Mouse (Mus musculus) lung, postnatal 0 days (tissue): ENCODE results near the gene Fbxo11.

ENCODE experiments used
- CTCF ChIP-seq: IDR thresholded peaks from 2 replicates; pipeline ENCODE4 v1.5.1; 2016; ENCODE audit warnings: antibody characterized with exemption, mild to moderate bottlenecking
- EP300 ChIP-seq: IDR thresholded peaks from 2 replicates; pipeline ENCODE4 v1.6.1; 2016; ENCODE audit warnings: antibody characterized with exemption, mild to moderate bottlenecking, control low read depth

GRCm38 (mm10) chr17:87983313-87983712 lies 81.8 kb downstream of the Fbxo11 start:
- no peak for TF ChIP-seq EP300
- no peak for TF ChIP-seq CTCF
